Mouse (Mus musculus) gastrocnemius, postnatal 4 days (tissue): Measurements from ENCODE around the gene Mgat4b. TPM values are rescaled to one million over a fixed set of nuclear protein-coding genes. Genes with fewer than 3 reads are reported as not detected.

ENCODE experiments used
- DNase-seq, 2 experiments: peaks; one replicate each; pipeline ENCODE4 v3.0.0; 2021 to 2022; ENCODE audit warnings: low spot score in 2 of 2, mixed read lengths in 2 of 2
- total RNA-seq, 2 experiments: library from RNA; stranded (reverse); gene quantifications; 2 replicates each; pipeline ENCODE4 v1.2.3; 2021

The Mgat4b gene
- total RNA-seq, 2 experiments from 2014 or later, result 37.0 to 40.1 TPM

DNA sequence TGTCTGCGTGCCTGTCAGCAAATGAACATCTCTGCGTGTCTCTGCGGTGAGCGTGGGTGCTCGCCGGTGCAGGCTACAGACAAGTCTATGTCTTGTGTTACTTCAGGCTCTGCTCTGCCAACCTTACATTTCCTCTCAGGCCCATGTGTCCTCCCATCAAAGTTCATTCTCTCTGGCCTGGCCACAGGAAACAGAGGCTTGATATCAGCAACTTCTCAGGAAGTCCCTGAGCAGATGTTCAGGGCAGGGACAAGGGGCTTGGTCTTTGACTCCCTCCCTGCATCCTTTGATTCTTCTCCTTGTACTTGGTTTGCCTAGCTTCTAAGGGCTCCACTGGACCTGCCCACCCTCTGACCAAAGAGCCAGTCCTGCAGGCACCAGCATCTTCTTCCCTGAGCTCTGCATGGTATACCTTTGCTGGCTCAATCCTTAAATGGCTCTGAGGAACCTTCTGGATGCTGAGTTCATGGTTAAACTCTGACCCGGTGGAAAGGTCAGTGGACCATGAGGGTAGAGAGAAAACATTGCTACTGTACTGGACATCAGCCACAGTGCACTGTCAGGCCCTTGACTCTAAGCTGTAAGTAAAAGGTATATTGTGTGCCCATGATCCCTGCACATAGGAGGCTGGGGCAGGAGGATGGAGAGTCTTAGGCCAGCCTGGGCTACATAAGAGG lies 29.7 kb downstream of the Mgat4b start:
- no peak for DNase-seq

DNA sequence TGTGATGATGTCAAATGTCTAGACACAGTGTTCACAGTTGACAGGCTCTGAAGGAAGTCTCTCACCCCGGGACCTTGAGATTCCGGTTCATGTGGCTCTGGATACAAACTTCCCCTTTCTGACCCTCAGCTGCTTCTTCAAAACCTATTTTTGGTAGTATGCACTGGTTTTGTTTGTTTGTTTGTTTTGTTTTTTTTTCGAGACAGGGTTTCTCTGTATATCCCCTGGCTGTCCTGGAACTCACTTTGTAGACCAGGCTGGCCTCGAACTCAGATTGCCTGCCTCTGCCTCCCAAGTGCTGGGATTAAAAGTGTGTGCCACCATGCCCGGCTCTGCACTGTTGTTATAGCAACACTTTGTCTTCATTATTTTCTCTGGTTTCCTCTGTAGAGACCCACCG lies 33.2 kb downstream of the Mgat4b start:
- DNase-seq, result no peak

DNA sequence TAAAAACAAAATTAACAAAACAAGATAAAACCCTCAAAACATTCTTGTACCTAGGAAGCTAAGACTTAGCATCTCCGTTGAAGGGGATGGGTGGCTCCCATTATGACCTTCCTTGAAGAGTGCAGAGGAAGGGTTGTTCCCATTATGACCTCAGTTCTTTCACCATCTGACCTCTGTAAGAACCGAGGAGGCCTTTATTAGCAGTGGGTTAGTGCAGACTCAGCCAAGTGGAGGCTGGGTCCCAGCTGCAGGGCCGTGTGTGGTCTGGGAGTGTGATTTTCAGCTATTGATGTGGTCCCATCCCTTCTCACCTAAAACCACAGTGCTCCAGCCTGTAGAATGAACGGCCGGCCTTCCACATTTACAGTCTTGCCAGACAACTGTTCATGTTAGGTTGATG lies 34.6 kb downstream of the Mgat4b start:
- DNase-seq, result no peak

DNA sequence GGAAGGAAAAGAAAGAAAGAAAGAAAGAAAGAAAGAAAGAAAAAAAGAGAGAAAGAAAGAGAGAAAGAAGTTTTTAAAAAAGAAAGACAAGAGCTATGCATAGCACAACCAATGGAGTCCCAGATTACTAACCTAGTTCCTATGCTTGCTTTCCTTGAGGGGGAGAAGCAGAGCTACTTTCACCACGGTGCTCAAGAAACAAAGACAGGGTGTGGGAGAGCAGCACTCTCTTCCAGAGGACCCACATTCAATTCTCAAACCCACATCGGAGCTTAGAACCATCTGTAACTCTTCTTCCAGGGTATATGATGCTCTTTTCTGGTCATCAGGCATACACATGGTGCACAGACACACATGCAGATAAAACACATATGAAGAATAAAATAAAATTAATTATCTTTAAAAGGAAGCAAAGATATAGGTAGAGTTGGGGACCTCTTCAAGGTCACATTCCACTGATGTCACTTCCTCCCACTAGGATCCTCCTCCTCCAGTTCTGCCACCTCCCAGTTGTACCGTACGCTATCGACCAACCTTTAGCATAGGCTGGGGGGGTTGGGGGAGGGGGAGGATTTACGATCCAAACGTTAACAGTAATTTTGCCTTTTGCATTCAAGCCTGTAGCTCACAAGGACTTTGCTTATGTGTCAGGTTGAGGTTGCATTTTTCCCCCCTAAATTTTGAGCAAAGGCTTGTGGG lies 37.9 kb downstream of the Mgat4b start:
- no peak for DNase-seq

DNA sequence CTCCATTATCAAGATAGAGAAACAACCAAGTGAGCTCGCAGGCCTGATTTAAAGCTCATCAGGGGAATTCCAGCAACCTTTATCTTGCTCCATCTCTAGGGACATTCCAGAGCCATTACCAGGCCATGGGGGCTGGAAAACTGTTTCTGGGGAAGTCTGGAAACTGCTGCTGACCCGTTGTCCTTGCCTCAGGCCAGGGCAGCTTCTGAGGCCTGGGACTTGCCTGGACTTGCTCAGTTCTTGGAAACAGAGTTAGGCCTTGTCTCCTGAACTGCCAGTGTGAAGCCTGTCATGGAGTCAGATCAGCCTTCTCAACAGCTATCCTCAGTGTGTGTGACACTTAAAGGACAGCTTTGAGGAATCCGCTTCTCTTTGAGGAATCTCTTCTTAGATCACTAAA lies 41.5 kb downstream of the Mgat4b start:
- DNase-seq, result no peak

DNA sequence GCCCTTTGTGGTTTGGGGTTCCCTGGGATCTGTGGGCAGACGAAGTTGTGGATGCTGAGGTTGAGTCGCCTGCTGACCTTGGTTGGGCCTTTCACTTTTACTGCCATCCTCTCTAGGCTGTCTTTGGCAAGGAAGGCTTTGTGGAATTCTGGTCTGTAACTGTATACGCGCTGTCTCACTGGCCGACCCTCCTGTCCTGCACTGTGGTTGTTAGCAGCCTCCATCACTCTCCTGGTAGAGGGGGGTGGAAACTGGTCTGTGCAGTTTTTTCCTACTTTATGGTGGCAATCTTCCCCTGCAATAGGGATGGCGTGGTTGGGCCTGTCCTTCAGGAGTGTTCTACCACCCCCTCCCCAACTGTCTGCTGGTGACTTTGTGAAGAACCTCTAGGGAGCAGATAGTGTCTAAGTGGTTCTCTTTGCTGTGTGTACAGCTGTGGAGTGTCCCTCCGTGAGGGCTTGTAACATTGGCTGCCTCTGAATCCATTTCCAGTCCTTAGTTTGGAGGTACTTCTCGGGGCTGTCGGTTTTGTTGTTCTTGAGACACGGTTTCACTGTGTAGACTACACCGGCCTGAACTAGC lies 42.1 kb downstream of the Mgat4b start:
- DNase-seq, result no peak

DNA sequence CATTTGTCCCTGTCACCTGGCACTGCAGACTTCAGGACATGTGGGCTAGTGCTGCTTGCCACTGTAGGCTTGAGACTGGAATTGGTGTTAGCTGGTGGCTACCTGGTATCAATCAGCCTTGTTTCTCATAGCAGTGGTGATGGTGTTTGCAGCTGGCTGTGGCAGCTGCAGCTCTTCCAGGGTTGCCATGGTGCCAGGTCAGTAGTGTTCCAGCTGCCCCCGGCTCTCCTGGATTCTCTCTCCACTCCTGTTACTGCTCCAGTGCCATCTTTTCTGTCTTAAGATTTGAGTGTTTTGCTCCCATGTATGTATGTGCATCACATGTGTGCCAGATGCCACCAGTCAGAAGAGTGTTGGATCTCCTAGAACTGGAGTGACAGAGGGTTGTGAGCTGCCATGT lies 42.7 kb downstream of the Mgat4b start:
- DNase-seq, result no peak

DNA sequence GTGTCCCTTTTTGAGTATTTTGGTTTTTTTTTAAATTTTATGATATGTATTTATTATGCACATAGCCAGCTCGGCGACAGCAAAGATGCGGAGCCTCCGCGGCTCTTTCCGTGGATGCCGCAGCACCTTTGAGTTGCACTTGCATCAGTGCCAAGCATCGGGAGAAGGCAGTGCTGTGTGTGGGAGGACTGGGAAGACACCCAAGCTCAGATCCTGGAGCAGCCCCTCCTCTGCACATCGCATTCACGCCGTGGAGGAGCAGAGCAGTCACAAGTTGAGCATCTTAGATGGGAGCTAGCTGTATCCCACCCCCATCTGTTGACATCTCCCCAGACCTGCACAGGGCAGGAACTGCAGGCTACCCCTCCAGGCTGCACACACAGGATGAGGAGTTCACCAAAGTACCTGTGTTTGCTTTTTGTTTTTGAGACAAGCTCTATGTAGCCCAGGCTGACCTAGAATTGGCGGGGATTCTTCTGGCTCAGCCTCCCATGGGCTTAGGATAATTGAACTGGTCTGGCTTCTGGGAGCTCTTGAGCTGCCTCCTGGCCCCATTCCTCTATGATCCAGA lies 43.4 kb downstream of the Mgat4b start:
- no peak for DNase-seq

DNA sequence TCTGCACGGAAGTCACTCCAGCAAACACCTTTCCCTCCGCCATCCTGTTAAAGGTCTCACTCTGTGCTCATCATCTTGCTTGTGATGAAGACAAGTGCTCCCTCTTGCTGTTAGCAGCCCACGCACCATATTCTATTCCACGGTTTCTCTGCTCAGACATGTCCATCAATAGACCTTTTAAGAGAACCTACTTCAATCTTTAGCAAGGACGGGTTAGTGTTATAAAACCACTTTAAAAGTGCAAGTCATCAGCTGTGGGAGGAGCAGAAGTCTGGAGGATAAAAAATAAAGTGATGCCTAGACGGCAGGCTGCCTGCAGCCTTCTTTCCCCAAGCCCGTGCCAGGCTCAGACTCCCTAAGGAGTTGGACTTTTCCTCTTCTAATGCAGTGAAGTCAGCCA lies 45.9 kb downstream of the Mgat4b start:
- no peak for DNase-seq

DNA sequence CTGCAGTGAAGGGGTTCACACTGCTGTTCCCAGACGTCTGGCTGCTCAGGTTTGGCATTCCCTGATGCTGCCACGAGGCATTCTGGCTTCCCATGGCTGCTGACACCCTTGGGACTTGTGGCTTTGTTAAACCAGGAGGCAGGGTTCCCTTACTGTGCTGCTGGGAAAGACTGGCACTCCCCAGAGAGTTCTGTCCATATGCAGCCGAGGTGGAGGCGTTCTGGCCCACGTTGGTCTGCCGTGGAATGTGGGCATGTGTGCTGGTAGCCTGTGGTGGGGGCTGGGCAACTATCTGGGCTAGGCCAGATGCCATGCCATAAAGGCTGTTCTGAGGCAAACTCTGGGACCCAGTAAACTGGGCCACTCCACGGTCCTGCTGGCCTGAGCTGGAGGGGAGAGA lies 47.6 kb downstream of the Mgat4b start:
- DNase-seq, result no peak

DNA sequence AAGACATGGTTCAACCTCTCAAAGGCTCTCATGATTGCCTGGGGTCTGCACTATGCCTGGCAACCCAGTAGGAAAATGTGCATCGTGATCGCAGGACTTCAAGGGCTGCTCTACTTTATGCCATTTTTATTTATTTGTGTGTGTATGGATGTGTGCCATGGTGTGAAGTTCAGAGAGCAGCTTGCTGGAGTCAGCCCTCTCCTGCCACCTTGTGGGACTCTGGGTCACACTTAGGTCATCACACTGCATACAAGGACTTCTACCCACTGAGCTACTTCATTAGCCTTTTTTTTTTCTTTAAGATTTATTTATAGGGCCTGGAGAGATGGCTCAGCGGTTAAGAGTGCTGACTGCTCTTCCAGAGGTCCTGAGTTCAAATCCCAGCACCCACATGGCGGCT lies 51.3 kb downstream of the Mgat4b start:
- DNase-seq, result no peak

DNA sequence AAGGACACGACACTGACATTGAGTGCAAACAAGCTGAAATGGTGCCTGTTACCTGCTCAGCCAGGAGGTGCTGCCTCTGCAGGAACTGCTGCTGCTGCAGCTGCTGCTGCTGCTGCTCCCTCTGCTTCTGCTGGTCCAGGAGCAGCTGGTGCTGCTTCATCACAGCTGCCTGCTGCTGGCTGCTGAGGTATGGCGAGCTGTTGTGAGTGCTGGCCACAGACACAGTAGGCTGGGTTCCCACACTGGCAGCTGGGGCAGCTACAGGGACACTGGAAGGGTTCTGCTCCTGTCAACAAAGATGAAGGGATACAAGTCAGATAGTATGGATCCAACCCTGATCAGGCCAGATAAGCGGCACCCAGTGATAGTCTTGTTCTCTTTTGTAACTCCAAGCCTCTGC lies 52.5 kb downstream of the Mgat4b start:
- no peak for DNase-seq

DNA sequence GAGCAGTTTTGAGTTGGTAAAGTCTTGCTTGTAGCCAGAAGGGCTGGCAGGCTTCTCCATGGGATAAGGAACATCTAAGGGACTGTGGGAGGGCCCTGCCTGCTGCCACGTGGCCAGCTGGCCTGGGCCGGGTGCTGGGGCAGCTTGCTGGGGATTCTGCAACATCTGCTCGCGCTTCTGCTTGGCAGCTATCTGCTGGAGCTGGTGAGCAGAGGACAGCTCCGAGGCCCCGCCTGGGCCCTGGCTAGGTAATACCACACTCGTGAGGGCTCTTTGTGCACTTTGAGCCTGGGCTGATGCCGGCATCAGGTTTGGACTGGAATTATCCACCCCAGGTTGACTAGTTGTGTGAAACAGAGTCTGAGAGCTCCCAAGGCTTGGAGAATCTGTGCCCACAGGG lies 55.2 kb downstream of the Mgat4b start:
- peak in 1 of 2 experiments; percentile 26 for DNase-seq

DNA sequence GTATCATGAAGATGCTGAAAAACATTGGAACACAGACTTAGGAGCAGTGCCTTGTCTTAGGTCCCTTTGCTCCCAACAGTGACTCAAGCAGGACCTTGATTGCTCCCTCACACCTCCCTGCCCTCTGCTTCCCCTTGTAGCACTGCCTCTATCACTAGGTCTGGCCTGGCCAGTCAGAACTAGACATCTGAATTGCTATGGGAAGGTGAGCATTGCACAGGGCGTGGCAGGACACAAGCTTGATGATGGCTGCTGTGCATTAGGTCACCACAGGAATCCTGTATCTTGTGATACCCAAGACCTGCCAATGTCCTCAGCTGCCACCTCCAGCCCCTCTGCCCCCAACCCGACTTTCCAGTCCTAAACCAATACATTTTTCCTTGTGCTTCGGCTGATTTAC lies 56.3 kb downstream of the Mgat4b start:
- DNase-seq, result no peak

DNA sequence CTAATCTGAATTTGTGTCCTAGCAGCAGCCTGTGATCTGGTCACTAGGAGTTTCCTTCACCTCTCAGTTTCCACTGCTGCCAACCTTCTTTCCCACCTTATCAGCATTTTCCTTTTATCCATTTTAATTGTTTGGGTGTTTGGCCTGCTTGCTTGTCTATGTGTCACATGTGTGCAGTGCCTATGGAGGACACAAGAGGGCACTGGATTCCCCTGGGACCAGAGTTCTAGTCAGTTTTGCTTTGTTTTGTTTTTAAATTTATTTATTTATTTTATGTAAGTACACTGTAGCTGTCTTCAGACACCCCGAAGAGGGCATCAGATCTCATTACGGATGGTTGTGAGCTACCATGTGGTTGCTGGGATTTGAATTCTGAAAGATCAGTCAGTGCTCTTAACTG lies 58.5 kb downstream of the Mgat4b start:
- no peak for DNase-seq

DNA sequence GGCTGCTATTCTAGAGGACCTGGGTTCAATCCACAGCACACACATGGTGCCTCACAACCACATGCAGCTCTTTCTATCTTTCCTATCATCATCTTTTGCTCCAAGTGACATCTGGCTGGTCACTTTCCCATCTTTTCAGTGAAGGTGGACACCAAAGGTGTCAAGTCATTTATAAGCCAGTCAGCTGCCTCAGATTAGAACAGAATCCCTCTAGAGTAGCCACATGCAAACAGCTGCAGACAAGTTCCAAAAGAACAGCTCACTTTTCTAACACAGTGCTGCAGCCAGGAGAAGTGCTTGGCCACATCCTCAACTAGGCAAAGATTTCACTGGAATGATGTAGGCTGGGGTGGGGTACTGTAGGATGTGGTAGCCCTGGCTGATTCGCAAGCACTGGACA lies 59.2 kb downstream of the Mgat4b start:
- peak in 1 of 2 experiments; percentile 9 for DNase-seq

DNA sequence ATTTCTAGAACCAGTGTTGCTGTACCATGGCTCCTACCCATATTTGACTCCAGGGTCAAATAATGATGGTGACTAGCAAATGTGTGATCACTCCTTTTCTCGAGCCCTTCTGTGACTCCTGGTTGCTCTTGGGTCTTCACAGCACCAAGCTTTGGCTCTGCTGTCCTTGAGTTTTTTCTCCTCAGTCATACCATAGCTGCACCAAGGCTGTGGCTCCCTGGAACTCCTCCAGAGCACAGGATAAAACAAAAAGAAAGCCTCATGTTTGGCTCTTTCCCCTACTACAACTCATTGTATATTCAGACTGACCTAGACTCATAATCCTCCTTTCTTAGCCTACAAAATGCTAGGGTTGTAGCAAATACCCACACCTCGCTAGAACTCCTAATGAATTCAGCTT lies 62.1 kb downstream of the Mgat4b start:
- peak in 1 of 2 experiments; percentile 11 for DNase-seq

DNA sequence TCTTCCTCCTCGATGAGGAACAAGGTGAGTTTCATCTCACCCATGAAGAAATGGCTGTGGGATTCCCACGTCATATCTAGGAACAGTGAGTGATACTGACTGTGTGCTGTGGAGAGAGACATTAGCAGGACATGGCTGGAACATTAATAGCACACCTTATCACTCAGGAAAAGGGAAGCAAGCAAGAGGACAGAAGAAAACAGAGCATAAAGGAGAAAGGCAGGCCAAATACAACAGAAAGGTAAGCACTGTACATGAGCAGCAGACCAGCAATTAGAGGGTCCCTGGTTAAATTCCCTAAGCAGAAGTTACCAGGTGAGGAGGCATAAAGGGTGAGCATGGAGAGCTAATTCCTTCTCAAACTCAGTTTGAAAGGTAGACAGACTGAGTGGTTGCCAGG lies 64.4 kb downstream of the Mgat4b start:
- no peak for DNase-seq

DNA sequence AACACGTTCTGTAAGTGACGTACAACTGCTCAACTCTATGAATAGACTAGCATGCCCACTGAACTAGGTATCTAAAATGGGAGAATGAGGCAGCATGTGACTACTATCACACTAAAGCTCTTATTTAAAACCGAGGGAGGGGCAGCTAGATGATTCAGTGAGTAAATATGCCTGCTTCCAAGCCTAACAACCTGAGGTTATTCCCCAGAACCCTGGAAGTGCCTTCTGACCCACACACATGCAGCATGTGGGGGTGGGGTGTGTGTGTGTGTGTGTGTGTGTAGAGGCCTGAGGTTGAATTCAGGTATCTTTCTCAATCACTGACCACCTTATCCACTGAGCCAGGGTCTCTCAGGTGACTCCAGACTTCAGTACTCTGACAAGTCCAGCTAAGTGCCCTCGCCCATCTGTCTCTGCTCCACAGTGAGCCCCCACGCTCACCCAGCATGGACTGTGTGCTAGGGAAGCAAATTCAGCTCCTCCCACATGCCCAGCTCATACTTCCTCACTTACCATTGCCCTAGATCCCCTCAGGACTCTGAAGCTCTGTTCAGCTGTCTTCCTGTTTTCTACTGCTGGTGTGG lies 65.0 kb downstream of the Mgat4b start:
- DNase-seq, result no peak

DNA sequence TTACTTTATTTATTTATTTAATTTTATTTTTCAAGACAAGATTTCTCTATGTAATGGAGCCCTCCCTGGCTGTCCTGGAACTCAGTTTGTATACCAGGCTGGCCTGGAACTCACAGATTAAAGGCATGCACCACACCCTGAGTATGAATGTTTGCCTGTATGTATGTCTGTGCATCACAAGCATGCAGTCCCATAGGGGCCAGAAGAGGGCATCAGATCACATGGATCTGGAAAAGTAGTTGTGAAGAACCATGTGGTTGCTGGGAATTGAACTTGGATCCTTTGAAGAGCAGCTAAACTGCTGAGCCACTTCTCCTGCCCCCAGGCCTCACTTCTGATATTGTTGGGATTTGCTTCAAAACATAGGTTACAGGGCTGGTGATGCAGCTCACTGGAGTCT lies 66.3 kb downstream of the Mgat4b start:
- no peak for DNase-seq

DNA sequence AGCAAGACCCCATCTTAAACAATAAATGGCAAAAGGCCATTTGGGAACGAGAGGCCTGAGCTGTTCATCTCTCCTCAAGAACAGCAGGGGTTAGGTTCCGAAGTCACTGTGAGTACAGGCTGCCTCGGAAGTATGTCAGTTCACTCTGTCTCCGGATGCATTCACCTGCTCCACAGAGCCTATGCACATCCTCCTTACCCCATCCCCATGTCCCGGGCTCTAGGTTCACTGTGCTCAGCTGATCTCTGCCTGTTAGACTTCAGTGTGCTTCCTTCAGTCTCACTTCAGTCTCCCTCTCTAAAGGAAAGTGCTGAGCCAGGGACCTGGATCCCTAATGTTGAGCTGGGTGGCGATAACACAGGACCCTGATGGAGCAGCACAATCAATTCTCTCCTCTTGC lies 67.0 kb downstream of the Mgat4b start:
- DNase-seq, result no peak

DNA sequence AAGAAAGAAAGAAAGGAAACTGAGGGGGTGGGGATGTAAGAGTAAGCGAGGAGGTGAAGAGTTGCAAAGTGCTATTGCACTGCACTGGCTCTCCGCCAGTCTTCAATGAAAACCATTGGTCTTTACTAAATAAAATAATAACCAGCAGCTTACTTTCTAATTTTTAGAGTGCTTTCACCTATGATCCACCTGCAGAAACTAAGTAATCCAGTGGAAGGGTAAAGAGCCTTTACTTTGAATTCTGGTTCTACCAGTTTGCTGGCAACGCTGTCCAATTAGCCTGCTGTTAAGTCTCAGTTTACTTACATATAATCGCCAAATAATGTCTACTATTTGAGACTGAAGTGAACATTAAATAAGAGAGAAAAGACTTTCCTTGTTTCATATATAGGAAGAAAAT lies 68.3 kb downstream of the Mgat4b start:
- DNase-seq, result no peak
